Mouse (Mus musculus) hindbrain, embryonic 15.5 days (tissue): Measurements from ENCODE around the gene Gtf2i. TPM values are rescaled to one million over a fixed set of nuclear protein-coding genes. Genes with fewer than 3 reads are reported as not detected.

ENCODE experiments used
- ATAC-seq: fragments of 200-750 bp; cut with Nextera tagmentation; 2 replicates; pipeline ENCODE4 v1.8.0; 2017; ENCODE audit warnings: low read depth, moderate number of reproducible peaks, moderate TSS enrichment; ENCODE audit not compliant: low FRiP score
- H3K27ac ChIP-seq: fragments of 300-500 bp; sonication (generic); replicated peaks from 2 replicates; pipeline ENCODE4 v1.5.1; 2015; ENCODE audit warnings: mild to moderate bottlenecking, inconsistent platforms
- H3K27me3 ChIP-seq: fragments of 300-500 bp; sonication (generic); 2 replicates; pipeline ENCODE4 v1.6.1; 2015; ENCODE audit warnings: control low read depth, inconsistent platforms
- H3K36me3 ChIP-seq: fragments of 300-500 bp; sonication (generic); 2 replicates; pipeline ENCODE4 v1.6.1; 2015; ENCODE audit warnings: control low read depth, inconsistent platforms
- H3K4me1 ChIP-seq: fragments of 300-500 bp; sonication (generic); replicated peaks from 2 replicates; pipeline ENCODE4 v1.6.1; 2015; ENCODE audit warnings: control low read depth, inconsistent platforms
- H3K4me2 ChIP-seq: fragments of 300-500 bp; sonication (generic); 2 replicates; pipeline ENCODE4 v1.6.1; 2015; ENCODE audit warnings: moderate library complexity, mild to moderate bottlenecking, inconsistent platforms
- H3K4me3 ChIP-seq: fragments of 300-500 bp; sonication (generic); 2 replicates; pipeline ENCODE4 v1.5.1; 2015; ENCODE audit warnings: mild to moderate bottlenecking, inconsistent platforms
- H3K9ac ChIP-seq: fragments of 300-500 bp; sonication (generic); 2 replicates; pipeline ENCODE4 v1.6.1; 2015; ENCODE audit warnings: inconsistent platforms
- H3K9me3 ChIP-seq: fragments of 300-500 bp; sonication (generic); 2 replicates; pipeline ENCODE4 v1.6.1; 2016; ENCODE audit warnings: control low read depth, inconsistent platforms
- WGBS: fragments of 180-500 bp; shearing (Covaris S2); methylation state at CpG from one replicate; pipeline ENCODE4 v1.1.7; 2015; 5-methylcytosine and 5-hydroxymethylcytosine counted together
- polyA plus RNA-seq: library from polyadenylated mRNA; unstranded; fragments of >200 nt; fragmentation: Nextera tagmentation; extraction: Ambion mirVana; gene quantifications from 2 replicates; pipeline ENCODE4 v1.2.1, GENCODE M21; 2015

Gene Gtf2i
- polyA plus RNA-seq, 1 experiment from 2014 or later, result 145 TPM

- no peaks in the 10 kb centered on the region for H3K27me3 ChIP-seq
- ATAC-seq, result no peak
- no peak overlapping the region for H3K27ac ChIP-seq
- no peaks in the 10 kb centered on the region for H3K9me3 ChIP-seq
- H3K36me3 ChIP-seq, result peaks cover 80% of the 10 kb centered on the region
- no peak overlapping the region for H3K9ac ChIP-seq
- no peaks in the 10 kb centered on the region for H3K4me1 ChIP-seq
- 94% methylated on average over 6 of the region's 6 CpGs for WGBS
- H3K4me3 ChIP-seq, result no peak overlapping the region
- H3K4me2 ChIP-seq, result no peak overlapping the region
These were observed 23.5 kb downstream of the Gtf2i start for GRCm38 (mm10) chr5:134291096-134291495.

DNA sequence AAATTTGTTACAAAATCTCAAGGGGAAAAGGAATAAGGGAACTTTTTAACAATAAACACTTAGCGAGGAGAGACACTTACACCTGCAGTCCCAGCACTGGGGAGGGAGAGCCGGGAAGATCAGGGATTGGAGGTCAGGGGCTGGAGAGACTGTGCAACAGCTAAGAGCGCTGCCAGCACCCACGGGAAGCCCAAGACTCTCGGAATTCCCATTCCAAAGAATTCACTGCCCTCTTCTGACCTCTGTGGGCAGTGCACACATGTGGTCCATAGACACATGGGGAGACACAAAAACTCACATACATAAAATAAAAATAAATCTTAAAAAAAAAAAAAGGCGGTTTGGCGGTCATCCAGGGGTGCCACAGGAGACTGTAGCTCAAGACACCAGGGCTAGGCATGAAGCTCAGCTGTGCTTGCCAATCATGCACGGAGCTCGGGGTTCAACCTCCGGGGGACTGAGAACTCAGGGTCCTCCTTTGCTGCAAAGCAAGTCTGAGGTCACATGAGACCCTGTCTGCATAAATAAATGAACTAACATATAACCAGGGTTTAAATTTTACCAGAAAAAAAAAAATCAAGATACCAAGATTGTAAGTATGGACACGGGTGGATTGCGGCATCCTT lies 24.5 kb downstream of the Gtf2i start:
- 84% methylated on average over 12 of the region's 12 CpGs for WGBS
- no peak for ATAC-seq
- Histone ChIP-seq H3K9ac (no peak overlapping the region), H3K4me3 (no peak overlapping the region), H3K36me3 (peaks cover 86% of the 10 kb centered on the region), H3K4me2 (no peak overlapping the region), H3K4me1 (no peaks in the 10 kb centered on the region), H3K27me3 (no peaks in the 10 kb centered on the region), H3K27ac (no peak overlapping the region), H3K9me3 (no peaks in the 10 kb centered on the region)

- H3K36me3 ChIP-seq, result peaks cover 91% of the 10 kb centered on the region
- H3K4me3 ChIP-seq, result no peak overlapping the region
- H3K9me3 ChIP-seq, result no peaks in the 10 kb centered on the region
- no peaks in the 10 kb centered on the region for H3K27me3 ChIP-seq
- no peak overlapping the region for H3K9ac ChIP-seq
- 90% methylated on average over 3 of the region's 3 CpGs for WGBS
- no peak overlapping the region for H3K27ac ChIP-seq
- ATAC-seq, result no peak
- no peak overlapping the region for H3K4me2 ChIP-seq
- no peaks in the 10 kb centered on the region for H3K4me1 ChIP-seq
These were observed 26.5 kb downstream of the Gtf2i start for GRCm38 (mm10) chr5:134288071-134288470.

GRCm38 (mm10) chr5:134284921-134285320 lies 29.6 kb downstream of the Gtf2i start:
- H3K36me3 ChIP-seq, result peaks cover 83% of the 10 kb centered on the region

DNA sequence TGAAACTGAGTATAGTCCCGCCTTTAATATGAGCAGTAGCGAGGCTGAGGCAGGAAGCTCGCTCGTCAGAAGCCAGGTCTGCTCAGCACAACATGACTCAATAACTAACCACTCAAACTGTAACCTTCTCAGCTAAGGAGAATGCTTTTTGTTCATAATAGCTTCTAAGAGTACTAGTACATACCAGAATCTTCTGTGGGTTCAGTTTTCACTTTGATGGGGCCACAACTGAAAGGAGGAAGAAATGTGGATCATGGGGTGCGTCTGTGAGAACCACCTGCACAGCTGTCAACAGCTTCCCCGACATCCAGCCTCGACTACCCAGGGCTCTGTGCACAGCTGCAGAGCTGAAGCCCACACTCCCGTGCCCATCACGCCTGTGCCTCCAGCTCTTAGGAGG lies 32.0 kb downstream of the Gtf2i start:
- H3K36me3 ChIP-seq, result peaks cover 82% of the 10 kb centered on the region
- no peak overlapping the region for H3K27ac ChIP-seq
- ATAC-seq, result no peak
- no peak overlapping the region for H3K4me3 ChIP-seq
- no peak overlapping the region for H3K9ac ChIP-seq
- no peaks in the 10 kb centered on the region for H3K9me3 ChIP-seq
- WGBS, result 94% methylated on average over 9 of the region's 9 CpGs
- no peak overlapping the region for H3K4me2 ChIP-seq
- no peaks in the 10 kb centered on the region for H3K4me1 ChIP-seq
- no peaks in the 10 kb centered on the region for H3K27me3 ChIP-seq

More at GRCm38 (mm10) chr5:134284921-134285320, 29.6 kb downstream of the Gtf2i start:
- Histone ChIP-seq H3K27ac (no peak overlapping the region), H3K9me3 (no peaks in the 10 kb centered on the region), H3K4me2 (no peak overlapping the region), H3K4me3 (no peak overlapping the region), H3K9ac (no peak overlapping the region), H3K27me3 (no peaks in the 10 kb centered on the region), H3K4me1 (no peaks in the 10 kb centered on the region)
- ATAC-seq, result no peak
- WGBS, result 94% methylated on average over 12 of the region's 12 CpGs

- Histone ChIP-seq H3K9me3 (no peaks in the 10 kb centered on the region), H3K4me1 (no peaks in the 10 kb centered on the region), H3K36me3 (peaks cover 76% of the 10 kb centered on the region), H3K9ac (no peak overlapping the region), H3K4me3 (no peak overlapping the region), H3K4me2 (no peak overlapping the region), H3K27me3 (no peaks in the 10 kb centered on the region), H3K27ac (no peak overlapping the region)
- no peak for ATAC-seq
- WGBS, result 68% methylated on average over 3 of the region's 3 CpGs
These were observed 32.5 kb downstream of the Gtf2i start for GRCm38 (mm10) chr5:134282076-134282475.

- Histone ChIP-seq H3K27ac (no peak overlapping the region), H3K4me3 (no peak overlapping the region), H3K4me1 (no peaks in the 10 kb centered on the region), H3K9me3 (no peaks in the 10 kb centered on the region), H3K27me3 (no peaks in the 10 kb centered on the region), H3K36me3 (peaks cover 68% of the 10 kb centered on the region), H3K4me2 (no peak overlapping the region), H3K9ac (no peak overlapping the region)
- ATAC-seq, result no peak
- WGBS, result 93% methylated on average over 7 of the region's 7 CpGs
These were observed 35.2 kb downstream of the Gtf2i start for GRCm38 (mm10) chr5:134279371-134279770.

- H3K4me2 ChIP-seq, result no peak overlapping the region
- H3K9me3 ChIP-seq, result no peaks in the 10 kb centered on the region
- no peak overlapping the region for H3K4me3 ChIP-seq
- no peaks in the 10 kb centered on the region for H3K27me3 ChIP-seq
- H3K27ac ChIP-seq, result no peak overlapping the region
- no peak for ATAC-seq
- 85% methylated on average over 4 of the region's 4 CpGs for whole genome bisulfite sequencing
- H3K9ac ChIP-seq, result no peak overlapping the region
- no peaks in the 10 kb centered on the region for H3K4me1 ChIP-seq
- H3K36me3 ChIP-seq, result peaks cover 70% of the 10 kb centered on the region
These were observed 37.5 kb downstream of the Gtf2i start for GRCm38 (mm10) chr5:134277109-134277508.

DNA sequence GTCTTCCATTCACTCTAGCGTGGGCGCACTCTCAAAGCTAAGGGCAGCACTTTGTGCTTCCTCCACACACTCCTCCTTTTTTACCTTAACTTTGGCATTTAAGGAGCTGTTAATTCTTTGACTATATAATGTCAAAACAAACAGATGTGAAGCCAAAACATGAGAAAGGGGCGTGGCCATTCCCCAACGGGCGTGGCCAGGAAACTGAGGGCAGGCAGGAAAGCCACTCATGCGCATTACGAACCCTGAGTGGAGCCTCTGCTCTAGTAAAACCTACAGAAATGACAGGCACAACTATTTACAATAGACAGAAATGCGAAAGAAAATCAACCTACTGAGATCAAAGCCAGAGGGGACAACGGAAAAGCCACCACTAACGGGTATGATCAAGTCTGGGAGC lies 39.0 kb downstream of the Gtf2i start:
- H3K4me2 ChIP-seq, result no peak overlapping the region
- H3K36me3 ChIP-seq, result peaks cover 77% of the 10 kb centered on the region
- H3K9me3 ChIP-seq, result no peaks in the 10 kb centered on the region
- no peak for ATAC-seq
- no peak overlapping the region for H3K9ac ChIP-seq
- no peaks in the 10 kb centered on the region for H3K27me3 ChIP-seq
- H3K4me3 ChIP-seq, result no peak overlapping the region
- H3K27ac ChIP-seq, result no peak overlapping the region
- no peaks in the 10 kb centered on the region for H3K4me1 ChIP-seq
- WGBS, result 88% methylated on average over 10 of the region's 10 CpGs

DNA sequence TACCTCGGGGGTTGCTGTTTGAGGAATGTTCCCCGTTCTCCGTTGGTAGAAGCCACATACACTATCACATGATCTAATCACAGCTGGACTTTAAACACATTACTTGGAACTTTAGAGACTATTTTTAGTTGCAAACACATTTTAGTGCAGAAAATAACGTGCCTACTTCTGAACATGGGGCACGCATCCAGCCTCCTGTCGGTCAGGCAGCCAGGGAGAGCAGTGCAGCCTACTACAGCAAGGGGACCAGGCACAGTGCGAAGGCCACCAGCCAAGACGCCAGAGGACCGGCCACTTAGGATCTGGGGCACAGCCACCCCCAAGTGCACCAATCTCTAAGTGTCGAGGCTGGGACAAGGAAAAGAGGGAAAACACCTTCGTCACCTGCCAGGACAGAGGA lies 39.5 kb downstream of the Gtf2i start:
- Histone ChIP-seq H3K9ac (no peak overlapping the region), H3K36me3 (peaks cover 80% of the 10 kb centered on the region), H3K4me1 (no peaks in the 10 kb centered on the region), H3K9me3 (no peaks in the 10 kb centered on the region), H3K27ac (no peak overlapping the region), H3K4me3 (no peak overlapping the region), H3K27me3 (no peaks in the 10 kb centered on the region), H3K4me2 (no peak overlapping the region)
- 90% methylated on average over 11 of the region's 11 CpGs for WGBS
- ATAC-seq, result no peak

DNA sequence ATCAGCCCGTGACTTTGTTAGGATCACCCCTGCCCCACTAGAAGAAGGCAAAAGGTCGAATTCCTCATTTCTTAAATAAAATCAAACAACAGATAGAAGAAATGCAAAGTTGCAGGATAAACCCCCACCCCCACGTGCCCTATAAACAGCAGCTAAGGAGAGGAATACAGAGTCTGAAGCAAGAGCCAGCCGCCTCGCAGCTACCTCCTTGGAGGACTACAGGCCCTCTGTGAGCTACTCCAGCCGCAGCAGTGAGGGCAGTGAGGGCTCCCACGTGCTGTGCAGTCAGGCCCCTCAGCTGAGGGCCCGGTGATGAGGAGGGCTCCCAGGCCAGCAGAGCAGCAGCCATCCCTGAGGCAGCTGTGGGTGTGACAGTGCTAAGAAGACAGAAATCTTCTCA lies 40.8 kb downstream of the Gtf2i start:
- Histone ChIP-seq H3K36me3 (peaks cover 74% of the 10 kb centered on the region), H3K4me2 (no peak overlapping the region), H3K4me3 (no peak overlapping the region), H3K27me3 (no peaks in the 10 kb centered on the region), H3K4me1 (no peaks in the 10 kb centered on the region), H3K27ac (no peak overlapping the region), H3K9me3 (no peaks in the 10 kb centered on the region), H3K9ac (no peak overlapping the region)
- no peak for ATAC-seq
- 87% methylated on average over 8 of the region's 8 CpGs for WGBS

DNA sequence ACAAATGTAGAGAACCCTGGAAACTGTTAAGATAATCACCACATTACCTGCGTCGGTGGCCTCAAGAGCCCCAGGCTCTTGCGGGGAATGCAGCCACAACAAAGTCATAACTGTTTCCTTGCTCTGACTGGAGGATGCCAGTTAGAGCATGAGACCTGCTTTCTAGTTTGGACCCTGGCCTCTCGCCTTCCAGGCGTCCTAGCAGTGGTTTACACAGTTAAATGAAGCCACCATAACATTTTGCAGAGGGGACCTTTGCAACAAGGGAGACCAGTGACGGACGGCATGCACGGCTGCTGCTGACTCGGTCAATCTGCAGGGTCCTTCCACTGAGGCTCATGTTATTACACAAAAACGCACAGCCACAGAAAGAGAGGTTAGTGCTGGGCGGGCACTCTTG lies 41.8 kb downstream of the Gtf2i start:
- Histone ChIP-seq H3K4me1 (no peaks in the 10 kb centered on the region), H3K36me3 (peaks cover 76% of the 10 kb centered on the region), H3K9ac (no peak overlapping the region), H3K27ac (no peak overlapping the region), H3K4me2 (no peak overlapping the region), H3K9me3 (no peaks in the 10 kb centered on the region), H3K4me3 (no peak overlapping the region), H3K27me3 (no peaks in the 10 kb centered on the region)
- 81% methylated on average over 11 of the region's 11 CpGs for WGBS
- no peak for ATAC-seq

GRCm38 (mm10) chr5:134271421-134271820 lies 43.1 kb downstream of the Gtf2i start:
- Histone ChIP-seq H3K9me3 (no peaks in the 10 kb centered on the region), H3K36me3 (peaks cover 87% of the 10 kb centered on the region), H3K9ac (no peak overlapping the region), H3K27ac (no peak overlapping the region), H3K4me2 (no peak overlapping the region), H3K4me1 (no peaks in the 10 kb centered on the region), H3K4me3 (no peak overlapping the region), H3K27me3 (no peaks in the 10 kb centered on the region)
- no peak for ATAC-seq
- WGBS, result 89% methylated on average over 11 of the region's 11 CpGs
